Mouse (Mus musculus): ENCODE data around the gene Ciapin1. TPM values are rescaled to one million over a fixed set of nuclear protein-coding genes. Genes with fewer than 3 reads are reported as not detected.
A peak's percentile ranks its signal among the peaks of the same experiment; 100 is the strongest.

The Ciapin1 gene
- total and polyA plus RNA-seq, 2 experiments from 2014 or later: 50.1 to 120 TPM

DNA sequence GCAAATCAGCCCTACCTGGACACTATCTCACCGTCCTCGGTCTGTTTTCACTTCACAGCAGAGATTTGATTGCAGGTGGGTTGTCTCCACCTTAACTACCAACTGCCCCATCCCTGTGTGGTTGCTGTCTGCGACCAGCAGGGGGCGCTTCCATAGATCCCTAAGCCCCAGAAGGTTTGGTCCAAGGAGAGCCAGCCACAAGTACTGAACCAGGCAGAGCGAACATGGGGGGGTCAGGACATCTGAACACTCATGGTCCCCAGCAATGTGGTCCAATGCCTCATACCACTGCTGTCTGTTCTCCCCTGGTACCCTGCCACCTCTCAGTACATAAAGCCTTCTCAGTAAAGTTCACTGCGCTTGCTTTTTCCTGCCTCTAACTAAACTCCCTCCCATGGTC lies 36.2 kb upstream of the Ciapin1 start:
- ATAC-seq (no peak), DNase-seq (peak; percentile 69)
- H3K9ac ChIP-seq: no peak overlapping the region
- H3K4me2 ChIP-seq (ENCODE audit: low read depth): peak overlapping the region; percentile 94
- H3K4me1 ChIP-seq (ENCODE audit: insufficient read depth): peaks cover 17% of the 10 kb centered on the region
- no peak overlapping the region for H3K27ac ChIP-seq (ENCODE audit: low read depth, low read length)
- H3K9me3 ChIP-seq (ENCODE audit: low read length): no peaks in the 10 kb centered on the region
- no peaks in the 10 kb centered on the region; the same call in 1 of the 2 replicates for H3K27me3 ChIP-seq (ENCODE audit: insufficient read depth, low read length)
- 14% methylated on average over 6 of the region's 6 CpGs for WGBS
- TF ChIP-seq CTCF (IDR thresholded peaks at IDR 0.05; ENCODE audit: low read depth): peak; percentile 86
- H3K36me3 ChIP-seq (ENCODE audit: insufficient read depth): no peaks in the 10 kb centered on the region
- peak overlapping the region; percentile 58 for H3K4me3 ChIP-seq (ENCODE audit: low read depth, low read length)

DNA sequence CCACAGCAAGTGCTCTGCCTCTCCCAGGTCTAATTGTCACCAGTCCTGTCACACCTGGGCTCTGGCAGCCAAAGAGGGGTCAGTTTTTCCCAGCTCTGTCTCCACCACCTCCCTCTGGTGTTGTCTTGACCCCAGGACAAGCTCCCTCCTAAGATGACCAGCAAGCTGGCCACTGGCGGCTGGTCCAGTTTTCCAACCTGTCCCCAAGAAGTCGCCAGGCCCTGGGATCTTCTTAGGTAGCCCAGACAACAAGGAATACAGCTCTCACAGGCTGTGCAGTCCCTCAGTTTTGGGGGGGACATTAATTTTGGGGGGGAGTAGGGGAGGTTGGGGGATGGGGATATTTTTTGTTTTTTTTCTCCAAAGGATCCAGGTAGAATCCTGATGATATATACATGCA lies 34.4 kb upstream of the Ciapin1 start:
- WGBS: 82% methylated on average over 2 of the region's 2 CpGs
- Histone ChIP-seq H3K4me1 (ENCODE audit: insufficient read depth) (peaks cover 28% of the 10 kb centered on the region), H3K9me3 (ENCODE audit: low read length) (no peaks in the 10 kb centered on the region), H3K27ac (ENCODE audit: low read depth, low read length) (no peak overlapping the region), H3K9ac (no peak overlapping the region), H3K4me3 (ENCODE audit: low read depth, low read length) (no peak overlapping the region), H3K4me2 (ENCODE audit: low read depth) (no peak overlapping the region), H3K36me3 (ENCODE audit: insufficient read depth) (peaks cover under 1% of the 10 kb centered on the region; the same call in 1 of the 2 replicates), H3K27me3 (ENCODE audit: insufficient read depth, low read length) (no peaks in the 10 kb centered on the region; the same call in 1 of the 2 replicates)
- no peak for TF ChIP-seq CTCF (IDR thresholded peaks at IDR 0.05; ENCODE audit: low read depth)
- ATAC-seq (no peak), DNase-seq (no peak)

DNA sequence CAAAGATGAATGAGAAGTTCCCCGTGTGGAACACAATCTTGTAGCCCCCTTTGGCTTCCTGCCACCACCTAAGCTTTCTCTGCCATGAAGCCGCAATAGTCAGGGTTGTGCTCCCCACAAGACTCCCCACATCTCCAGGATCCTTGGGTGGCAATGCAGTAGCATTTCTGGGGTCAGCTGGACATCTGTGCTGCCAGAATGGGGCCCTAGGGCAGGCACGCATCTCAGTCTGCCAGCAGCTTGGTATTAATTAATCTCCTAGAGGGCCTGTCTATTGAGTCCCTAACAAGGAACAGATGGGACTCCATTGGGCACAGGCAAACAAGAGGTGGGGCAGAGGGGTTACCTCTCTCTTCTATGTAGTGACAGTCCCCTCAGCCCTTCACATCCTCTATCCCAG lies 34.0 kb upstream of the Ciapin1 start:
- H3K27ac ChIP-seq (ENCODE audit: low read depth, low read length): no peak overlapping the region
- 31% methylated on average over 3 of the region's 3 CpGs for WGBS

DNA sequence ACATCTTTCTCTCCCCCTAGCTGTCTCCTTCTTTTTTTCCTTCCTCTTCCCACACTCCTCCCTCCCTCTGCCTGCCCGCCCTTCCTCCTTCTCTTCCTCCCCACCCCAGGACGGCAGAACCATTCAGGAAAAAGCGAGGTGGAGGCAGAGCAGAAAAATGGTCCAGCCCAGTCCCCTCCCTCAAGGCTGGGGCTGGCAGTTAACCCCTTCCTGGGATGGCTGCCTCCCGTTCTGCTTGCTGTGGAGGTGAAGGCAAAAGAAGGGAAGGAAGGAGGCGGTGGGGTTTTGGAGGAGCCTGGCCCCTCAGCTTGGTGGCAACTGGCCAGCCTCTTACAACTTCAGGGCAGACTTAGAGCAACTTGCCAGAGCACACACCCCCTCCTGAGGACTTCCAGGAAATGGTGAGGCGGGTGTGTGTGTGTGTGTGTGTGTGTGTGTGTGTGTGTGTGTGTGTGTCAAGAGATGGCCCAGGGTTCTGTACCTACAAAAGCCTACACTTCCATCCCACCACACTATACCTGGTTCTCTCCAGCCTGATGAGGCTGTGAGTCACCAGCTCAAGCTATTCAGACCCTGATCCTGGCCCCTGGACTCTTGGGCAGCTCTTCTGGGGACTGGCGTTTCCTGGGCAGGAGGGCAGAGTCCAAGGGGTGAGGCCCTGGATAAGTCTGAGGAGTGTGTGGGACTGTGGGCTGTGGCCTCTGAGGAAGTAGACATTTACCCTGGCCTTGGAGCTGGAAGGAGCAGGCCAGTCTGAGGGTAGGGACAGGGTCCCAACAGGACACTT lies 33.1 kb upstream of the Ciapin1 start:
- Histone ChIP-seq H3K9ac (peak overlapping the region; percentile 63), H3K27ac (ENCODE audit: low read depth, low read length) (peak overlapping the region; percentile 80), H3K4me2 (ENCODE audit: low read depth) (peak overlapping the region; percentile 62), H3K27me3 (ENCODE audit: insufficient read depth, low read length) (no peaks in the 10 kb centered on the region; the same call in 1 of the 2 replicates), H3K4me3 (ENCODE audit: low read depth, low read length) (peak overlapping the region; percentile 63), H3K36me3 (ENCODE audit: insufficient read depth) (peaks cover 13% of the 10 kb centered on the region), H3K9me3 (ENCODE audit: low read length) (no peaks in the 10 kb centered on the region), H3K4me1 (ENCODE audit: insufficient read depth) (peaks cover 28% of the 10 kb centered on the region)
- peak; percentile 32; the same call in 1 of the 2 replicates for TF ChIP-seq CTCF (IDR thresholded peaks at IDR 0.05; ENCODE audit: low read depth)
- ATAC-seq: peak; percentile 89
- WGBS: 5% methylated on average over 7 of the region's 7 CpGs
- DNase-seq: peak; percentile 92

More for the DNA sequence above, 34.0 kb upstream of the Ciapin1 start:
- H3K9me3 ChIP-seq (ENCODE audit: low read length): no peaks in the 10 kb centered on the region
- TF ChIP-seq CTCF (IDR thresholded peaks at IDR 0.05; ENCODE audit: low read depth): no peak
- peaks cover 28% of the 10 kb centered on the region for H3K4me1 ChIP-seq (ENCODE audit: insufficient read depth)
- ATAC-seq: no peak
- no peak overlapping the region for H3K4me2 ChIP-seq (ENCODE audit: low read depth)
- DNase-seq: no peak
- no peak overlapping the region for H3K4me3 ChIP-seq (ENCODE audit: low read depth, low read length)
- H3K9ac ChIP-seq: no peak overlapping the region
- H3K27me3 ChIP-seq (ENCODE audit: insufficient read depth, low read length): no peaks in the 10 kb centered on the region; the same call in 1 of the 2 replicates
- peaks cover 5% of the 10 kb centered on the region for H3K36me3 ChIP-seq (ENCODE audit: insufficient read depth)

DNA sequence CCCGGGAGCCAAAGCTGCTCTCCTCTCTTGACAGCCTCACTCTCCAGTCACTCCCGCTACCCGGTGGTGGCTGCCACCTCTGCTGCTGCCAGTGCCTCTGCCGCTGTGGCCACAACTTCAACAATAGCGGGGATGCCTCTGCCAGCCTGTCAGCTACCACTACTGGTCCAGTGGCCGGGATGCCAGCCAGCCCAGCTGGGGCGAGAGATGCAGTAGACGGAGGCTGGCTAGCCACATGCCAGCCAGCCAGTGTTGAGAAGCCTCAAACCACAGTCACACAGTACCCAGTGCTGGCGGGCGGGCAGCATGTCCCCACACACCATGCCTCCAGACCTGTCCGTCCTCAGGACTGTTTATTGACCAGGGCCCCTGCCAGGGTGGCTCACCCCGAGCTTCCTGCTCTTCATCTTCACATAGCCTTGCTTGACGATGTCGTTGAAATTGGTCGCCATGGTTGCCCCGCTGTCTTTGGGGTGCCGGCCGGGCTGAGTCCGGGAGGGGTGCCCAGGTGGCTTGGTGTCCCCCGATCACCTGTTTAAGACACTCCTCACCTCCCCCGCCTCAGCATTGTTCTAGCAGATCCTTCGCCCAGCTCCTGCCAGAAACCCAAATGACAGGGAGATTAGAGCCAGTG lies 32.4 kb upstream of the Ciapin1 start:
- no peak for TF ChIP-seq CTCF (IDR thresholded peaks at IDR 0.05; ENCODE audit: low read depth)
- WGBS: 5% methylated on average over 22 of the region's 22 CpGs
- peaks cover 28% of the 10 kb centered on the region for H3K4me1 ChIP-seq (ENCODE audit: insufficient read depth)

DNA sequence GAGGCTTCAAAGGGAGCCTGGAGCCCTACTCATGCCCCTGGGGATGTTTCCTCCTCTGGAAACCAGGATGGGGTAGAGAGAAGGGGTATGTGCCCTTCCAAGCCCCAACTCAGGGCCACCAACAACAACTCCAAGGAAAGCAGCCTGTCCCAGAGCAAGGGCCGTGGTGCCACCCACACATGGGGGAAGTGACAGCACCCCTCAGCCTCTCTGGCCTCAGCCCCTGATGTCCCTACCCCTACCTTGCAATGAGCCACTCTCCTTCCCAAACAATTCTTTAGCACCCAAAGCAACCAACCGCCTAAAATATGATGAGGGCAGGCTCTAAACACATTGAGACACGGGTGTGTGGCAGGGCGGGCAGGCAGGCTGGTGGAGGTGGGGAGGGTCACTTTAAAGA lies 31.8 kb upstream of the Ciapin1 start:
- TF ChIP-seq CTCF (IDR thresholded peaks at IDR 0.05; ENCODE audit: low read depth): no peak
- 9% methylated on average over 4 of the region's 4 CpGs for WGBS

More for the DNA sequence above, 32.4 kb upstream of the Ciapin1 start:
- Histone ChIP-seq H3K4me3 (ENCODE audit: low read depth, low read length) (peak overlapping the region; percentile 63), H3K9me3 (ENCODE audit: low read length) (no peaks in the 10 kb centered on the region), H3K9ac (peak overlapping the region; percentile 63), H3K27me3 (ENCODE audit: insufficient read depth, low read length) (no peaks in the 10 kb centered on the region; the same call in 1 of the 2 replicates), H3K27ac (ENCODE audit: low read depth, low read length) (peak overlapping the region; percentile 80), H3K36me3 (ENCODE audit: insufficient read depth) (peaks cover 19% of the 10 kb centered on the region), H3K4me2 (ENCODE audit: low read depth) (peak overlapping the region; percentile 62)
- DNase-seq (peak; percentile 71), ATAC-seq (peak; percentile 70)

DNA sequence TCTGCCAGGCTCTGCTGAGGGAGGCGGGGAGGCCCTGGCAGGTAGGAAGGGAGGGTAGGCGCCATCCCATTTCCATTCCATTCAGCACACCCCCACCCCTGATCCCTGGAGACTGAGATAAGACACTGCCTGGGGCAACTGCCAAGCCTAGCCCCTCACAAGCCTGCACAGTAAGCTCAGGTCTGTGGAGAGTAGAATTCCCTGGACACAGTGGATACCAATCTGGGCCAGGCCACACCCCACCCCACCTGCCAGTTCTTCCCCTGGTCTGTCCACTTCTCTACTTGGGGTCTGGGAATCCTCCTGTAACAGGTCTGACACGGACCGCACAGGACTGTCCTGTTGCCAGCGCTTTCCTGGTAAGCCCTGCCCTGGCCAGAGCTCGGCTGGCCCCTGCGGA lies 31.0 kb upstream of the Ciapin1 start:
- Histone ChIP-seq H3K9me3 (ENCODE audit: low read length) (no peaks in the 10 kb centered on the region), H3K4me3 (ENCODE audit: low read depth, low read length) (peak overlapping the region; percentile 63), H3K4me1 (ENCODE audit: insufficient read depth) (peaks cover 17% of the 10 kb centered on the region), H3K36me3 (ENCODE audit: insufficient read depth) (peaks cover 33% of the 10 kb centered on the region), H3K27me3 (ENCODE audit: insufficient read depth, low read length) (no peaks in the 10 kb centered on the region), H3K9ac (peak overlapping the region; percentile 63), H3K4me2 (ENCODE audit: low read depth) (peak overlapping the region; percentile 62), H3K27ac (ENCODE audit: low read depth, low read length) (no peak overlapping the region)
- no peak for TF ChIP-seq CTCF (IDR thresholded peaks at IDR 0.05; ENCODE audit: low read depth)
- ATAC-seq (no peak), DNase-seq (no peak)
- 53% methylated on average over 7 of the region's 7 CpGs for WGBS

More for the DNA sequence above, 31.8 kb upstream of the Ciapin1 start:
- peaks cover 24% of the 10 kb centered on the region for H3K4me1 ChIP-seq (ENCODE audit: insufficient read depth)
- H3K9ac ChIP-seq: peak overlapping the region; percentile 63
- DNase-seq (no peak), ATAC-seq (no peak)
- peak overlapping the region; percentile 63 for H3K4me3 ChIP-seq (ENCODE audit: low read depth, low read length)
- H3K27me3 ChIP-seq (ENCODE audit: insufficient read depth, low read length): no peaks in the 10 kb centered on the region; the same call in 1 of the 2 replicates
- peak overlapping the region; percentile 80 for H3K27ac ChIP-seq (ENCODE audit: low read depth, low read length)
- peaks cover 24% of the 10 kb centered on the region for H3K36me3 ChIP-seq (ENCODE audit: insufficient read depth)
- H3K4me2 ChIP-seq (ENCODE audit: low read depth): peak overlapping the region; percentile 62
- no peaks in the 10 kb centered on the region for H3K9me3 ChIP-seq (ENCODE audit: low read length)

Measured in forebrain, postnatal 0 days (tissue).